Mouse (Mus musculus): ENCODE measurements around the gene Dkk3. TPM values are rescaled to one million over a fixed set of nuclear protein-coding genes. Genes with fewer than 3 reads are reported as not detected.

The Dkk3 gene
- polyA plus RNA-seq (2014; fragmentation: Nextera tagmentation; extraction: Ambion mirVana), result 13.9 and 14.0 TPM in 2 replicates

- peaks cover 2% of the 10 kb centered on the region; the same call in 1 of the 2 replicates for H3K27me3 ChIP-seq (ENCODE audit: control insufficient read depth, insufficient read depth, low read length)
- no peak within 1 kb of the TSS; the same call in 1 of the 2 replicates for H3K27ac ChIP-seq (ENCODE audit: low read depth, low read length)
- H3K9ac ChIP-seq (ENCODE audit: low read length), result peak within 1 kb of the TSS; percentile 65
- peaks cover 9% of the 10 kb centered on the region for H3K4me1 ChIP-seq (ENCODE audit: control insufficient read depth, insufficient read depth, low read length)
- H3K36me3 ChIP-seq (ENCODE audit: control insufficient read depth, insufficient read depth, low read length), result no peaks in the 10 kb centered on the region
- DNase-seq (ENCODE audit: low spot score, missing footprints), result peak; percentile 96
- H3K4me3 ChIP-seq (ENCODE audit: low read depth, low read length), result peak within 1 kb of the TSS; percentile 43
- WGBS, result 2% methylated on average over 20 of the region's 21 CpGs
- H3K4me2 ChIP-seq, result peak within 1 kb of the TSS; percentile 60
- H3K9me3 ChIP-seq (ENCODE audit: control insufficient read depth, low read length), result no peaks in the 10 kb centered on the region
- ATAC-seq (ENCODE audit: low FRiP score), result peak; percentile 65
Measured at GRCm38 (mm10) chr7:112158942-112159341, at the start of gene Dkk3. TSS of gene Dkk3 (minus strand) at chr7:112159057.

- Histone ChIP-seq H3K27me3 (ENCODE audit: control insufficient read depth, insufficient read depth, low read length) (no peaks in the 10 kb centered on the region), H3K36me3 (ENCODE audit: control insufficient read depth, insufficient read depth, low read length) (no peaks in the 10 kb centered on the region), H3K9me3 (ENCODE audit: control insufficient read depth, low read length) (no peaks in the 10 kb centered on the region), H3K4me2 (no peak overlapping the region), H3K9ac (ENCODE audit: low read length) (no peak overlapping the region), H3K4me1 (ENCODE audit: control insufficient read depth, insufficient read depth, low read length) (no peaks in the 10 kb centered on the region), H3K4me3 (ENCODE audit: low read depth, low read length) (no peak overlapping the region), H3K27ac (ENCODE audit: low read depth, low read length) (no peak overlapping the region)
- ATAC-seq (ENCODE audit: low FRiP score) (no peak), DNase-seq (ENCODE audit: low spot score, missing footprints) (no peak)
- WGBS, result 89% methylated on average over 6 of the region's 6 CpGs
Measured at GRCm38 (mm10) chr7:112207717-112208116, 48.9 kb upstream of the Dkk3 start.

GRCm38 (mm10) chr7:112205513-112205912, 46.7 kb upstream of the Dkk3 start:
- H3K4me1 ChIP-seq (ENCODE audit: control insufficient read depth, insufficient read depth, low read length), result no peaks in the 10 kb centered on the region
- H3K9ac ChIP-seq (ENCODE audit: low read length), result no peak overlapping the region
- no peak overlapping the region for H3K4me2 ChIP-seq
- no peaks in the 10 kb centered on the region for H3K27me3 ChIP-seq (ENCODE audit: control insufficient read depth, insufficient read depth, low read length)
- DNase-seq (ENCODE audit: low spot score, missing footprints), result no peak
- ATAC-seq (ENCODE audit: low FRiP score), result no peak
- no peak overlapping the region for H3K4me3 ChIP-seq (ENCODE audit: low read depth, low read length)
- H3K36me3 ChIP-seq (ENCODE audit: control insufficient read depth, insufficient read depth, low read length), result no peaks in the 10 kb centered on the region
- H3K9me3 ChIP-seq (ENCODE audit: control insufficient read depth, low read length), result no peaks in the 10 kb centered on the region
- H3K27ac ChIP-seq (ENCODE audit: low read depth, low read length), result no peak overlapping the region
- 91% methylated on average over 6 of the region's 6 CpGs for WGBS

GRCm38 (mm10) chr7:112204380-112204963, 45.6 kb upstream of the Dkk3 start:
- no peaks in the 10 kb centered on the region for H3K4me1 ChIP-seq (ENCODE audit: control insufficient read depth, insufficient read depth, low read length)
- H3K9ac ChIP-seq (ENCODE audit: low read length), result no peak overlapping the region
- 64% methylated on average over 6 of the region's 6 CpGs for WGBS
- H3K27ac ChIP-seq (ENCODE audit: low read depth, low read length), result no peak overlapping the region
- DNase-seq (ENCODE audit: low spot score, missing footprints), result no peak
- H3K9me3 ChIP-seq (ENCODE audit: control insufficient read depth, low read length), result no peaks in the 10 kb centered on the region
- no peak overlapping the region for H3K4me2 ChIP-seq
- H3K4me3 ChIP-seq (ENCODE audit: low read depth, low read length), result no peak overlapping the region
- H3K27me3 ChIP-seq (ENCODE audit: control insufficient read depth, insufficient read depth, low read length), result no peaks in the 10 kb centered on the region
- ATAC-seq (ENCODE audit: low FRiP score), result no peak
- H3K36me3 ChIP-seq (ENCODE audit: control insufficient read depth, insufficient read depth, low read length), result no peaks in the 10 kb centered on the region

- DNase-seq (ENCODE audit: low spot score, missing footprints) (no peak), ATAC-seq (ENCODE audit: low FRiP score) (no peak)
- Histone ChIP-seq H3K27me3 (ENCODE audit: control insufficient read depth, insufficient read depth, low read length) (no peaks in the 10 kb centered on the region), H3K4me2 (no peak overlapping the region), H3K36me3 (ENCODE audit: control insufficient read depth, insufficient read depth, low read length) (no peaks in the 10 kb centered on the region), H3K27ac (ENCODE audit: low read depth, low read length) (no peak overlapping the region), H3K9me3 (ENCODE audit: control insufficient read depth, low read length) (no peaks in the 10 kb centered on the region), H3K4me3 (ENCODE audit: low read depth, low read length) (no peak overlapping the region), H3K4me1 (ENCODE audit: control insufficient read depth, insufficient read depth, low read length) (no peaks in the 10 kb centered on the region), H3K9ac (ENCODE audit: low read length) (no peak overlapping the region)
- 73% methylated on average over 5 of the region's 5 CpGs for WGBS
Measured at GRCm38 (mm10) chr7:112203937-112204336, 45.1 kb upstream of the Dkk3 start.

- no peaks in the 10 kb centered on the region for H3K36me3 ChIP-seq (ENCODE audit: control insufficient read depth, insufficient read depth, low read length)
- no peaks in the 10 kb centered on the region for H3K27me3 ChIP-seq (ENCODE audit: control insufficient read depth, insufficient read depth, low read length)
- no peaks in the 10 kb centered on the region for H3K9me3 ChIP-seq (ENCODE audit: control insufficient read depth, low read length)
- 83% methylated on average over 5 of the region's 5 CpGs for WGBS
- no peak for ATAC-seq (ENCODE audit: low FRiP score)
- H3K4me2 ChIP-seq, result no peak overlapping the region
- no peaks in the 10 kb centered on the region for H3K4me1 ChIP-seq (ENCODE audit: control insufficient read depth, insufficient read depth, low read length)
- no peak overlapping the region for H3K4me3 ChIP-seq (ENCODE audit: low read depth, low read length)
- no peak overlapping the region for H3K9ac ChIP-seq (ENCODE audit: low read length)
- no peak for DNase-seq (ENCODE audit: low spot score, missing footprints)
- no peak overlapping the region for H3K27ac ChIP-seq (ENCODE audit: low read depth, low read length)
Measured at GRCm38 (mm10) chr7:112202843-112203242, 44.0 kb upstream of the Dkk3 start.

- 65% methylated on average over 4 of the region's 4 CpGs for WGBS
- Histone ChIP-seq H3K4me1 (ENCODE audit: control insufficient read depth, insufficient read depth, low read length) (no peaks in the 10 kb centered on the region), H3K36me3 (ENCODE audit: control insufficient read depth, insufficient read depth, low read length) (no peaks in the 10 kb centered on the region), H3K9ac (ENCODE audit: low read length) (no peak overlapping the region), H3K4me2 (no peak overlapping the region), H3K27ac (ENCODE audit: low read depth, low read length) (no peak overlapping the region), H3K4me3 (ENCODE audit: low read depth, low read length) (no peak overlapping the region), H3K9me3 (ENCODE audit: control insufficient read depth, low read length) (no peaks in the 10 kb centered on the region), H3K27me3 (ENCODE audit: control insufficient read depth, insufficient read depth, low read length) (no peaks in the 10 kb centered on the region)
- DNase-seq (ENCODE audit: low spot score, missing footprints), result no peak
- ATAC-seq (ENCODE audit: low FRiP score), result no peak
Measured at GRCm38 (mm10) chr7:112202194-112202593, 43.3 kb upstream of the Dkk3 start.

- H3K36me3 ChIP-seq (ENCODE audit: control insufficient read depth, insufficient read depth, low read length), result no peaks in the 10 kb centered on the region
- H3K4me2 ChIP-seq, result no peak overlapping the region
- H3K9me3 ChIP-seq (ENCODE audit: control insufficient read depth, low read length), result no peaks in the 10 kb centered on the region
- no peak for DNase-seq (ENCODE audit: low spot score, missing footprints)
- no peaks in the 10 kb centered on the region for H3K27me3 ChIP-seq (ENCODE audit: control insufficient read depth, insufficient read depth, low read length)
- WGBS, result 39% methylated on average over 4 of the region's 4 CpGs
- H3K27ac ChIP-seq (ENCODE audit: low read depth, low read length), result no peak overlapping the region
- H3K9ac ChIP-seq (ENCODE audit: low read length), result no peak overlapping the region
- ATAC-seq (ENCODE audit: low FRiP score), result no peak
- H3K4me1 ChIP-seq (ENCODE audit: control insufficient read depth, insufficient read depth, low read length), result no peaks in the 10 kb centered on the region
- no peak overlapping the region for H3K4me3 ChIP-seq (ENCODE audit: low read depth, low read length)
Measured at GRCm38 (mm10) chr7:112200761-112201160, 41.9 kb upstream of the Dkk3 start.

- DNase-seq (ENCODE audit: low spot score, missing footprints) (no peak), ATAC-seq (ENCODE audit: low FRiP score) (no peak)
- no peaks in the 10 kb centered on the region for H3K4me1 ChIP-seq (ENCODE audit: control insufficient read depth, insufficient read depth, low read length)
- no peak overlapping the region for H3K27ac ChIP-seq (ENCODE audit: low read depth, low read length)
- no peaks in the 10 kb centered on the region for H3K27me3 ChIP-seq (ENCODE audit: control insufficient read depth, insufficient read depth, low read length)
- H3K9me3 ChIP-seq (ENCODE audit: control insufficient read depth, low read length), result no peaks in the 10 kb centered on the region
- 51% methylated on average over 3 of the region's 3 CpGs for whole genome bisulfite sequencing
- H3K36me3 ChIP-seq (ENCODE audit: control insufficient read depth, insufficient read depth, low read length), result no peaks in the 10 kb centered on the region
- H3K4me3 ChIP-seq (ENCODE audit: low read depth, low read length), result no peak overlapping the region
- H3K9ac ChIP-seq (ENCODE audit: low read length), result no peak overlapping the region
- no peak overlapping the region for H3K4me2 ChIP-seq
Measured at GRCm38 (mm10) chr7:112199343-112199742, 40.5 kb upstream of the Dkk3 start.
